Mouse (Mus musculus) cortical plate, adult 2 months (tissue): Measurements from ENCODE around the gene Gm10837.

Source experiments
- CTCF ChIP-seq: fragments of 200-500 bp; IDR thresholded peaks from 2 replicates; pipeline ENCODE4 v1.5.1; 2011; ENCODE audit warnings: mild to moderate bottlenecking, control low read depth, low read length; ENCODE audit not compliant: insufficient read depth; ENCODE audit errors: extremely low read depth
- POLR2A ChIP-seq: fragments of 200-500 bp; IDR thresholded peaks from 2 replicates; pipeline ENCODE4 v1.6.1; 2011; ENCODE audit warnings: mild to moderate bottlenecking, low read length, control low read depth; ENCODE audit not compliant: insufficient read depth; ENCODE audit errors: extremely low read depth

- TF ChIP-seq CTCF (no peak), POLR2A (no peak)
Observed at GRCm38 (mm10) chr14:122485635-122486181, 4.7 kb upstream of the Gm10837 start.
